Mouse (Mus musculus) gastrocnemius, adult 18-20 months (tissue): ENCODE results near the gene Pde8b. TPM values are rescaled to one million over a fixed set of nuclear protein-coding genes. Genes with fewer than 3 reads are reported as not detected.

ENCODE experiments used
- DNase-seq: peaks from one replicate; pipeline ENCODE4 v3.0.0; 2021; ENCODE audit warnings: low spot score
- total RNA-seq, 2 experiments: library from RNA; stranded (reverse); gene quantifications; 2 replicates each; pipeline ENCODE4 v1.2.3; 2021

The Pde8b gene
- total RNA-seq, 2 experiments from 2014 or later: 1.6 to 2.9 TPM

DNA sequence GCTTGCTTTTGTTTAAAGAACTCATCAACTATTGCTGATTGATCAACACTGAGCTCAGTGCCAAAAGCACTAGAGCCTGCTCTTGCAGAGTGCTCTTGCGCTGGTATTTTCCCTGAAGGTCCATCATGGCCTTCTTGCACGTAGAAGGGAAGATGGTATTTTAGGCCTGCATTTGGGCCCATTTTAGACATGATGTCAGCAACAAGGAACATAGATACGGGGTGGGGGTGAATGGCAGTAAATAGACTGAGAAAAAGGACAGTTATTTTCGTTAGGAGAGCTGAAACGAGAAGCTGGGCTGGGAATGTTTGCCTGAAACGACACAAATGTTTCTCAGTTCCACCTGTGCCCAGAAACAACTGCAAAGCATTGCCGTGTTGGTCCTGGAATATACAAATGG, 91.2 kb downstream of the Pde8b start:
- no peak for DNase-seq

DNA sequence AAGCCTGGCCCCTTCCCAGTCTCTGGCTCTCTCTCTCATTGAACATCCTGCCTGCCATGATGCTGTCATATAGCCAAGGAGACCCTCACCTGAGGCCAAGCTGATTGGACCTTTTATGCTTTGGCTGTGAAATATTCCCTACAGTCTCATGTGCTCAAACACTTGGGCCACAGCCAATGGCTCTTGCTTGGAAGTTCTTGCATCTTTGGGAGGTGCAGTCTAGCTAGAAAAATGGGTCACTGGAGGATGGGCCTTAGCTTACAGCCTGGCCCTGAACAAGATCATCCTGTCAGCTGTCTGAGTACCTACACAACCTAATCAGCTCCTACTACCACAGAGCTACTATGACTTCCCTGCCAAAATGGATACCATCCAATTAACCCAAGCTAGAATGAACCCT, 105.4 kb downstream of the Pde8b start:
- DNase-seq: peak; percentile 3

DNA sequence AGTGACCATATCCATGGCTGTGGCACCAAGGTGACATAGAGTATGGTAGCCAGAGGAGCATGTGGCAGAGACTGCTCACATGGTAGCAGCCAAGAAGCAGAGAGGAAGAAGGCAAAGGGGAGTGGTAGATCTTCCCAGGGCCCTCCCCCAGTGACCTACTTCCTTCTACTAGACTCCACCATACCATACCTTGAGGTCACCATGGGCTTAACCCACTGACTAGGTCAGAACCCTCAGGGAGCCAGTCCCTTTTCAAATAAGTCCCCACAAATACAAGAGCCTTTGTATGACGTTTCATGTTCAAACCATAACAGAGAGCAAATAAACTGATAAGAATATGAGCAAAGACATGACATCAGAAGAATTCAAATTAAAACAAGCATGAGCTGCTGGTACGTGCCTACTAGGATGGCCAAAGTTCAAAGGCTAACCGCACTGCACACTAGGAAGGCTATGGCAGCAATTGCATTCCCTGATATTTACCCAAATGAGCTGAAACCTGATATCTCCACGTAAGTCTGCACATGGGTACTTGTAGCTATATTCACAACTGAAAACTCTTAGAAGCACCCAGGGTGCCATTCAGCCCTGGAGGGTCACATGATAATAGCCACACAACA, 109.6 kb downstream of the Pde8b start:
- DNase-seq: no peak

DNA sequence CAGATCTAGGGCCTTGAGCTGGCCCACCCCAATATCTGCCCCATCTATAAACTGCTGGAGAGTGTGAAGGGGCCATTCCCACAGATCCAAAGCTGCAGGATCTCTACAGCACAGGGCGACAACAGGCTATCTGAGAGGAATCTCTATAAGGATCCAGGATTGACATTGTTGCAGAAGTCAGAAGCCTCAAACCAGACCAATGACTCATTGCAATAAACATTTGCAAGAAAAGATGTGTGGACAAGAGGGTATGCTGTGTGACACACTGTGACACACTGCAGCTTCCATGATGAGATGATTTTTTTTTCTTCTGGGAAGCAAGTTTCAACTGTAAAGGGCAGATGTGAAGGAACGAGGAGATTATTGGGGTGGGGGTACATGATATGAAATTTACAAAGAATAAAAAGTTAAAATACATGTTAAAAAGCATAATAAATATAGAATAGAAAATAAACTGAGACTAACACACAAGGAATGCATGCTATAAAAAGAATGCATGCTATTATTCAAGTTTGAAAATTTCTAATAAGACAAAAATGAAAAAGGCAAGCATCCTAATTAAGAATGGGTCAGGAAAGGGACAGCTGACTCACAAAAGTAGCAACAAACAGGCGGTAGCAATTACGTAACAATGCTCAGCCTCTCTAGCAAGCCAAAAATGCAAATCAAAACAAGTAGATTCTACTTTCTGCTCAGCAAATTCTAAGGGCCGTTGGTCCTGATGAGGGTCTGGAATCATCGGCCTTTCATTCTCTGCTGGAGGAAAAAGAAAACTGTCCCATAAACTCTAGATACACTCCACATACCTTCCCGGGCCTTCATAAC, 114.6 kb downstream of the Pde8b start:
- no peak for DNase-seq

DNA sequence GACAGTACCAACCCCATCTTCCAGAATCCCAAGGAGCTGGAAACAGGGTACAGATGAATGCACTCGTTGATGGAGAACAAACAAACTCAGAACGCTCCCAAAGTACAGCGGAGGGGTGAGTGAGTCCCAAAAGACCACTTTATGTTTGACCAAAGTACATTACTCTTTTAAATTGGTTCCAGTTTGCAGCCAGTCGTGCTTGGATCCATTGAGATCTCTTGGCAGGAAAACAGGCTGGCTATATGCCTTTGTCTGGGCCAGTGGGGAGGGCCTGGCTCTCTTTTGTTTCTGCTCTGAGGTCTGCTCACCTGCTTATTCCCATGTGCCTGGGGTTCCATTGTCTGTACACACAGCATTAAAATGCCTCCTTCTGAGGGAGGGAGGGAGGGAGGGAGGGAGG, 118.3 kb downstream of the Pde8b start:
- DNase-seq: no peak

GRCm38 (mm10) chr13:95131041-95131440, 119.1 kb downstream of the Pde8b start:
- no peak for DNase-seq

DNA sequence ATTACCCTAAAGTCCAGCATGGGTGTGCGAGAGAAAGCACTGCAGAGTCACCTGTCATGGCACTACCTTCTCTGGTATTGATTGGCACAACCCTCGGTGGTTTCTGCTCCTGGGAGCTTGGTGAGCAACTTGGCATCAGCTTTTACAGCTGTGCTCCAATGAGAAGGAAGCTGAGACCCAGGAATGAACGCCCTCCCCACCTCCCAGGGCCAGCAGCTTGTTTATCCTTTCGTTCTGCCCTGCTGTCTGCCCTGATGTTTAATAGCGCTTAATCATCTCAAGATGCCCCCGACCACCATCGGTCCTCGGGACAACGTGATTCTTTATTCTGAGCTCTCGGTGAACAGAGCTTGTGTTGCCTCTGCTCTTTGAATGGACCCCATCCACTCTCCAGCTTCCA, 122.8 kb downstream of the Pde8b start:
- DNase-seq: no peak

DNA sequence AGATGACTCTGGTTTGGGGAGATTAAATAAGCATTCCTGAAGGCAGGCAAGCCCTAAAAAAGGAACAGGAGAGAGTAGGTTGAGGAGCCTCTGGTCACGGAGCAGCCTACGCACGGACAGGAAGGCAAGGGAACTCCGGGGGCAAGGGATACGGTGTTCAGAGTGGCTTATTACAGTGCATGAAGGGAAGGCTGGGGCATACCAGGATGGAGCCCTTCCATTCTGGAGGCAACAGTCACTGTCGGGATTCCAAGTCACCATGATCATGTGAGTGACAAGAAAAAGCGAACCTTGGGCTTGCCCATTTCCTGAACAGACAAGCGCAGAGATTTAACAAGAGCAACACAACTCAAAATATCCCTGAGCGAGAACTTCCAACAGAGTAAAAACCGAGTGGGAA, 123.3 kb downstream of the Pde8b start:
- no peak for DNase-seq

DNA sequence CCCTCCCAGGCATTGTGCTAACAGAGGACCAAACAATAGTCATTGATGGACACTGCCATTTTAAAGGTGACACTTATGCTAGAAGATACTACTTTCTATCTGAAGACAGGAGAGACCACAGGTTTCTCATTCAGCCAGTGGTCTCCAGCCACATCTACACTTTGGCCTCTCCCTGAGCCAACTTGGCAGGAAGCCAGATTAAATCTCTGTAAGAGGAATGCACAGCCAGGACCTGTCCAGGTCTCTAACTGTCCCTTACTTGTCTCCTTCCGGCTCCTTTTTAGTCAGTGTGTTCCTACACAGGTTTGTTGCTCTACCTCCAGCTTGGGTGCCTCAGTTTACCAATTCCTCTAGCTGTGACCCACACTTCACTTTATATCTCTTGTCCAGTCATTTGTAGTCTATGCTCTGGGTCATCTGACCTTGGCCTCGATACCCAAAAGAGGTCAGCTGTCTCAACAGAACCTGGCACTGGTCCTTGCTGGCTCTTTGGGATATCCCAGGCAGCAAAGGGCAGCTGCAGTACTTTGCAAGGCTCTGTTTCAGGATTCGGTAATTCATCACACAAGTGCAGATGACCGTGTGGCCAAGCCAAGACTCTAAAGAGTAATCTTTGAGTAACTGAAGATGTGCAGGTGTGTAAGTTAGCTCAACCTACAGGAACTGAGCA, 124.5 kb downstream of the Pde8b start:
- DNase-seq: no peak

DNA sequence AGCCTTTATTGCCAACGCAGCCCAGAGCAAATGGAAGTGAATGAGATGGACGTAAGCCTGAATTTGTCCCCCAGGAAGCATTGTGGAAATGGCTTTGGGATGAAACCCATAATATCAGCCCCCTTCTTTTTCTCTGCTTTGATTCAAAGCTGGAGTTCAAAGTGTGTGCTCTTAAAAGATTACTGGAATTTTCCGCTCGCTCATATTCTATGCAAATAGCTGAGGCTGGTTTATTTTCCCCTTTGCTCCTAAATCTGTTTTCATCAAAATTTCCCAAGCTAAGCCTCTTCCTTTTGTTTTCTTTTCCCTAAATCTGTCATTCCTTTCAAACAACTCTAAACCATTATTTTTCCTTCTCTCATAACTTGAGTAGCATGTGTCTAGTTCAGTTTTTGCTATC, 129.6 kb downstream of the Pde8b start:
- no peak for DNase-seq

GRCm38 (mm10) chr13:95113763-95114162, 136.4 kb downstream of the Pde8b start:
- DNase-seq: no peak

GRCm38 (mm10) chr13:95109555-95109954, 140.6 kb downstream of the Pde8b start:
- no peak for DNase-seq

DNA sequence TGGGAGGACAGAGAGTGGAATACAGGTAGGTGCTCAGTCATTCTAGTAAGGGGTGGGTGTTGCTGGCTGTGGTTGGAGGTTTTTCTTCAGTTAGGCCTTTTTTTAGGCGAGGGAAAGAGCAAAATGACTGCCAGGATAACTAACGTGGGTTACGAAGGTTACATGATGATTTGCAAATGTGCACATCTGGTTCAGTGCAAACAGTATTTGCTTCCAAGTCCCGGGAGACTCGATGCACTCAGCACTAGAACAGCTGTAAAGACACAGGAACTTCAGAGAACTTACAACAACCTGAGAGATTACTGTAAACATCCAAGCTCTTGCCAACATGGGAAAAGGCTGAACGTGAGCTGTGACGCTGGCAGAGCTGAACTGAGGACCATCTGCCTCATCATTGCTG, 142.1 kb downstream of the Pde8b start:
- DNase-seq: no peak

- DNase-seq: no peak
Observed at GRCm38 (mm10) chr13:95104865-95105264, 145.3 kb downstream of the Pde8b start.

DNA sequence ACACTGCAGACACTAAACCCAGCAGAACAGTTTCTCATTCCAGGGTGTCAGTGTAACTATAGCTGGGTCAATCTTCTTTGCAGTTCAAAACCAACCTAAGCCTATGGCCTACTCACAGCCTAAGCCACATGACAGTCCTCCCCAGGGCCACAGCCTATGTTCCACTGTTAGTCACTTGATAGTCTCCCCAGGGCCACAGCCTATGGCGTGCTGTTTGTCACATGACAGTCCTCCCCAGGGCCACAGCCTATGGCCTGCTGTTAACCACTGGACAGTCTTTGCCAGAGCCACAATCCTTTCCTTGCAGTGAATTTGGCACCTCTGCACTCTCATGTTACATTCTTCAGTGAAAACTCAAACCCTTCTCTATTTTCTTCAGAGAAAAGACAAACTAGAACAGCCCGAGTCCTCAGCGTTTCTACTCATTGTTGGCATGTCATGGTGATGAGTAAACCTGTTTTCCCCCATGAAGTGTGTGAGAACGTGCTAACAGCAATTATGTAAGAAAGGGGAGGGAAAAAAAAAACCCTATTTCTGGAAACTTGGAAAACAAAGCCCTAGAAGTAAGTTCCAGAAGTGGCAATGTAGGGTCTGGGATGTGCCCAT, 147.0 kb downstream of the Pde8b start:
- no peak for DNase-seq

- DNase-seq: no peak
Observed at GRCm38 (mm10) chr13:95101315-95101714, 148.8 kb downstream of the Pde8b start.

DNA sequence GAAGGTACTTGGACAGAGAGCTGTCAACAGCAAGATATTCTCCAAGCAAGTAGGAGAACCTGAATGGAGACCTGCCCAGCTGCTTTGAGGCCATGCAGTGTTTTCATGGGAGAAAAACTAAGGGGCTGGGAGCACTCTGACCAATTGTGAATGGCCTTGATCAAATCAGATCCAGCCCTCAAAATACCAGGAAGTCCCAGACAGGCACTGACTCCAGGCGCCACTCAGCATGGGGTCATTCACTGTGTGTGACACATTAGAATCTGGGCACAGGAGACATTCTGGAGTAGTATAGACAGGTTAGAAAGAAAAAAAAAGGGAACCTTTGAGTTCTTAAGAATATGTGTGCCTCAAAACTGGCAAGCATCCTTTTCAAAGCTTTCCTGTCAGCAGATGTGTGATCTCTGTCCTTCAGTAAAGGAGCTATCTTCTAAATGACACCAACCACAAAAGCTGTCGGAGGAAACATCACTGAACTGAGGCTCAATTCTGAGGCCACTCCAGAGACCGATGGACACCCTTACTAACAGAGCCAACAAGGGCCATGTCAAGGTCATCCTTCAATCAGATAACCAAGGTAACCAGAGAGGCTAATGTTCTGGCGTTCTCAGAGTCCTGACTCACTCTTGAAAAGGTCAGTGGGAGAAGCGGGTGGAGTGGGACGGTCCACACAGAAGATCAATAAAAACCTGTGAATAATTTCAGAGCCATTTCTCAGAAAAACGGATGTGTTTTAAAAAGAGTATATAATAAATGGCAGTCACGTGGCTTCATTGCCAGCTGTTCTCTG, 151.0 kb downstream of the Pde8b start:
- no peak for DNase-seq

GRCm38 (mm10) chr13:95096646-95097045, 153.5 kb downstream of the Pde8b start:
- no peak for DNase-seq

GRCm38 (mm10) chr13:95095860-95096259, 154.3 kb downstream of the Pde8b start:
- no peak for DNase-seq

DNA sequence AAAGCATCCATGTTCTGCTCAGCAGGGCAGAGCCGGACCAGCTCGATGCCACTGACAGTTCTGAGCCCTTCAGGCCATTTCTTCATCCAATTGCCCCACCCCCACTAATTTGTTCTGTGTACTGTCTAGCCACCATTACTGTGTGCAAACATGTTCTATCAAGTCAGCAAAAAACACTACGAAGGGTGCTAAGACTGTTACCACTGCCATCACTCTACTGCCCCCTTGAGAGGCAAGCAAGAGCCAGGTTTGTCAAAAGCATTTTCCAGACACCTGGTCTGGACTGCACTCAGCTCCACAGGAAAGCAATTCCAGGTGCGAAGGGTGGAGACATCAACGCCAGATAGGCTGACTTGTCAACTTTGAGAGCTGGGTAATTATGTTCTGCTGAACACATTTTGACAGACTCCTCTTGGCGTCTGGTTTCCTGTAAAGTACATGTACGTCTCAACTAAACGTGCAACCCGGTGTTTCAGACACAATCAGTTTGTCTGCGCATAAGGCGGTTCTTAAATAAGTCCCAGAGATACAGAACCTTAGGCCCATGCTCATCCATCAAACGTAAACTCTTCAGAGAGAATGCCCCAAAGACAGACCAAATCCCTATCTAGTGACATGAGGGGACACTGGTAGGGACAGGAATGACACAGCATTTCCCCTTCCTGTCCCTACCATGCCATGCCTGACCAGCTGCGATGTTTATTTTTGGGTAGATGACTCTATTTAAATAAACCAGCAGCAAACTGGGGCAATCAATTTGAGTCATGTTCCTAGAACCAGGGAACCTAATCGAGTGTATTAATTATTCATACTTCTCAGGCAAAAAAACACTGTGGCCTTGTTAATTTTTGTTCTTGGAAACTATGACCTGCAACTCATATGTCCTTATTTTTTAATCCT, 158.3 kb downstream of the Pde8b start:
- DNase-seq: no peak
